Mouse (Mus musculus) urinary bladder, postnatal 25 days (tissue): Measurements from ENCODE around the gene Zic5.
"Not testable (repeated sequence)": the region's sequence is repeated elsewhere in the genome, so short reads cannot be mapped to it uniquely, and the experiment has no call there.

Source experiments
- DNase-seq: peaks from one replicate; pipeline ENCODE4 v3.0.0; 2022; ENCODE audit warnings: low spot score

The Zic5 gene

DNA sequence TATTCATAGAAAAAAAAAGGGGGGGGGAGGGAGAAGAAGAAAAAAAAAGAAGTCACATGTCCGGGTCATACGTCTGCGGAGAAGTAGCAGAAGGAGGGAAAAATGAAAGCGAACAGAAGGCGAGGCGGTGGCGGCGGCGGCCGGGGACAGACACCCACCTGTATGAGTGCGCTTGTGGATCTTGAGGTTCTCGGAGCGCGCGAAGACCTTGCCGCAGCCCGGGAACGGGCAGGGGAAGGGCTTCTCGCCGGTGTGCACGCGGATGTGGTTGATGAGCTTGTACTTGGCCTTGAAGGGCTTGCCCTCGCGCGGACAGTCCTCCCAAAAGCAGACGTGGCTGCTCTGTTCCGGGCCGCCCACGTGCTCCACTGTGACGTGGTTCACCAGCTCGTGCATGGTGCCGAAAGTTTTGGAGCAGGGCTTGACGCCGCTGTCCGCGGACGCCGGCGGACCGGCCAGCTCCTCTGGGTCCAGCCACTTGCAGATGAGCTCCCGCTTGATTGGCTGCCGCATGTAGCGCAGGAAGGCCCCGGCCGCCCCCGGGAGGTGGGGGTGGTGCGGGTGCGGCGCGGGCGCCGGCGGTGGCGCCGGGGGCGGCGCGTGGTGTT, 1.6 kb downstream of the Zic5 start:
- DNase-seq, result not testable (repeated sequence)

DNA sequence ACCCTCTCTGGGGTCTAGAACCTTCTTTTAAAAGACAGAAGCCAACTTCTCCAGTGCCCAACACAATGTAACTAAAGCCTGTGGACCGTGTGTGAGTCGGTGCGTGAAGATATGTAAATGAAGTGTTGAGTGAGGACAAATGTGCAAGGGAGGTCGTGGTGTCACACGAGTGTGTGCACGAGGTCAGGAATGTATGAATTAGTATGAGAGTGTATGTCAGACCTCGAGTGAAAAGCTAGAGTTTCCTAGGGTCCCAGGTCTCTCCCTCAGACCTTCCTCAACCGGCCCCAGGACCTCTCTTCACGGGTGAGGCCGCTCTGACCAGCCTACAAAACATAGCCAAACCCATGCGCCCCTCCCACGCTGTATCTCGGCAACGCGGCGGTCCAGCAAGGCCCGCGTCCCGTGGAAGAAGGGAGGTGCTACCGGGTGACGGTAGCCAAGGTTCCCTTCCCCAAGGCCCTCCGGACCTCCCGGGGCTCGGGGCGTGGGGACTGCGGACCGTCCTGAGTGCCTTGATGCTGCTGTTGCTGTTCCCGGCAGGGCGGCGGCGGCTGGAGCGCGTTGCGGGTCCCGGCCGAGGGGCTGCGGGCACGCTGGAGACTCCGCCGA, 2.3 kb downstream of the Zic5 start:
- no peak for DNase-seq

DNA sequence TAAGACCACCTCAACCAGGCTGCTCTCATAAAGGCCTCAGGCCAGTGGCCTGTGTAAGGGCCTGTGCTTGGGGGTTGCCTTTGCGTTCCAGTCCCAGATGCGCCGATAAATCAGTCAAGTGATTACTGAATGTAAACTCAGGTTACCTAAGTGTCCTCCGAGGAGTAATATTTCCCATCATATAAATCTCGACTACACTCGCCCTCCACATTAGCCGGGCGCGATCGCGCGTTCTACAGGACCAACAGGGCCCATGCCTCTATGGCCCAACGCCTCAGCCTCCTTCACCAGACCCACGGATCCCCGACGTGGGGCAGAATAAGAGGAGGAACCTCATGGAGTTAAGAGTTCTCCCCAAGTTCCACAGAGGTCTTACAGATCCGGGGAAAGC, 2.8 kb downstream of the Zic5 start:
- no peak for DNase-seq

- no peak for DNase-seq
These were observed 3.5 kb downstream of the Zic5 start for GRCm38 (mm10) chr14:122461966-122462365.

DNA sequence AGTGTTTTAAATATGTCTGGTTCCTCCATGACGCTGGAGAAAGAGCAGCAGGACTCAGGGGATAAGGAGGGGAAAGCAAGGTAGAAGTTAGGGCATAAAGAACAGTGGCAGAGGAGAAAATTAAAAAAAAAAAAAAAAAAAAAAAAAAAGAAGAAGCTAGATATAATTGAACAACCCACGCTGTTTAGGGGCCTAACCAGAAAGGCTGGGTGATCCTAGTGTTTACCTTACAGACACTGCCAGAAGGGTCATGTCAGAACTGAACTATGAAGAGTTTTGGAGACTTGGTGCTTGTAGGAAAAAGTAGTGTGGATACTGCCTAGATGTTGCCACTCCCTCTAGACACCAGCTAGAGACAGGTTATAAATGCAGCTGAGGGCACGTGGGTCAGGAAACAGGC, 4.0 kb downstream of the Zic5 start:
- DNase-seq, result no peak

GRCm38 (mm10) chr14:122460226-122460625, 5.3 kb downstream of the Zic5 start:
- DNase-seq, result no peak

DNA sequence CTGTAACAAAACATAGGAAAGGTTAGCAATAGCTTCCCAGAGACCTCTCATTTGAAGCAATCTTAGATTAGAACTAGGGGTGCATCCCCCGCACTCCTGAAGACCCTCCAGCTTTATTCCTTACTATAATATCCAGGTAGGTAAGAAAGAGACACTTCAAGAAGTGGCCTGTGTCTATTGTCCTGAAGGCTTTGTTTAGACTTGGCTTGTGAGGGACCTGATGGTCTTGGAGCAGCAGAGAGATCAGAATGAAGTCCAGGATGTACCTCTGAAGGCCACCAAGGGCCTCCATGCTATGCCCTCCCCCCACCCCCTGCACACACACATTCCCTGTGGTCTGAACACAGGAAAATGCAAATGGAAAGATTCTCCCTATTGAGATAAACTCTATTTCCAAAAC, 5.7 kb downstream of the Zic5 start:
- no peak for DNase-seq

GRCm38 (mm10) chr14:122459332-122459731, 6.1 kb downstream of the Zic5 start:
- DNase-seq, result not testable (repeated sequence)

DNA sequence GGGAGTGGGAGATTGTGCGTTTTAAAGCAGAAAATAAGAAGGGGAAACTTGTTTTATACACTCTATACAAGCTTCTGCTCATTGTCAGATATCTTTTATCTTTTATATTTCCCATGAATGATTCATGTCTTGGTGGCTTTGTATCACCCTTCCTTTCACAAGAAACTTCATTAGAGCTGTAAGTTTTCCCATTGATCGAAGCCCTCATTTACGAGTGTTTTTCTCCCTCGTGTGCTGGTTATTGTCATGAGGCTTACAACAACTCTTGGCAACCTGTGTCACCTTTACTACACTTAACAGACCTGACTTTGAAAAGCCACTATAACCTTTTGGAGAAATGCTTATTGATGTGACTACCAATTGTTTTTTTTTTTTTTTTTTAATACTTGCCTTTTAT, 9.9 kb downstream of the Zic5 start:
- no peak for DNase-seq

DNA sequence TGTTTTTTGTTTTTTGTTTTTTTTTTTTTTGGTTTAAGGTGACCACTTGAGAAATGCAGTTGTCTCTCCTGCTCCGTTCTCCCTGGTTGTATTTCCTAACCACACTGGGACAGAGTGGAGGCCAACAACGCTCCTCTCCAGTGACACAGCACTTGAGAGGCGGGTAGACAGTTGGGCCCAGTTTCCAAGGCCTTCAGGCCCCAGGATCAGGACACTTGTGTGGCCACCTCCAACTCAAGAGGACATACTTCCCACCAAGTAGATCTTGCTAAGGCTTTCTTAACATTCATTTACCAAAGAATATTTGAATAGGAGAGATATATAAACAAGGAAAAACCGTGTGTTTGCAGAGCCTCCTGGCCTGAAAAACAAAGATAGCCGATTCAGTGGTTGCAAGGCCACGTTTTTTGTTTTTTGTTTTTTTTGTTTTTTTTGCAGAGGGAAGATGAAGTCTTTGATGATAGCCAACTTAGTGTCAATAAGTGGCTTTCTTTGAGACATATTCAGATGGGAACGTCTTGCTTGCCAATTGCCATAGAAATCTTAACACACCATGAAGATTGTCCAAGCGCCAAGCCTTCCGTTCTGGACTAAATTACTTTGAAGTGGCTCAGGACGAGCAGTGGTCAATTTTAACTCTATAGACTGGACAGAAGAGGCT, 10.4 kb downstream of the Zic5 start:
- DNase-seq, result no peak

DNA sequence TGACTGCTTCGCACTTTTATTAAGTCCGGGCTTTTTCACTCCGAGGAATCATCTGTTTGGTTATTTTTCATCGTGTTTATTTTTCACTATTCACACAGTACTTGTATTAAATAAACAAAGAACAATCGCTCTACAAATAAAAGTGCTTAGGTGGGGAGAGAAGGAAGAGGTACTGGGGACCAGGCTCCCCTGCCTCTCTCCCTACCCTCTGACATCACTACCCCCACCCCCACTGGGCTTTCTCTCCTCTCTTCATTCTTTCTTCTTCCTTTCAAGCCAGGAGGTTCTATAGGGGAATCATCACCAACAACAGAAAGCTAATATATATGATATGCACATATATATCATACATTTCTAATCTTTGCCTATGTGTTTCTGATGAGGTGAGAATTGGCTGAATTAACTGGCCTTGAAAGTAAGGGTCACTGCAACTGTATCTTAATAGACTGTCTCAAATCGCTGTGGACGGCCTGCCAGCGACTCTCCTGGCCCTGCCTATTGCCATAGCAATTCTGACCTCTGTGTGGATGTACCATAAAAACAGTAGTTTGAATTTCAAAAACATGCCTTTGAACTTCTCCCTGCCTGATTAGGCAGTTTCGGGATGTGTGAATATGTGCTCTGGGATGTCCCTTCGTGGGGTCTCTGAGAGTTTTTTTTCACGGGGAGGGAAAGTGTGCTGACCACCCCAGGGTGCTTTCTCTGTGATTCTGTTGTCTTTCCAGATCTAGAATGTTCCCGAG, 11.3 kb downstream of the Zic5 start:
- DNase-seq, result no peak

GRCm38 (mm10) chr14:122453388-122453995, 12.0 kb downstream of the Zic5 start:
- no peak for DNase-seq

DNA sequence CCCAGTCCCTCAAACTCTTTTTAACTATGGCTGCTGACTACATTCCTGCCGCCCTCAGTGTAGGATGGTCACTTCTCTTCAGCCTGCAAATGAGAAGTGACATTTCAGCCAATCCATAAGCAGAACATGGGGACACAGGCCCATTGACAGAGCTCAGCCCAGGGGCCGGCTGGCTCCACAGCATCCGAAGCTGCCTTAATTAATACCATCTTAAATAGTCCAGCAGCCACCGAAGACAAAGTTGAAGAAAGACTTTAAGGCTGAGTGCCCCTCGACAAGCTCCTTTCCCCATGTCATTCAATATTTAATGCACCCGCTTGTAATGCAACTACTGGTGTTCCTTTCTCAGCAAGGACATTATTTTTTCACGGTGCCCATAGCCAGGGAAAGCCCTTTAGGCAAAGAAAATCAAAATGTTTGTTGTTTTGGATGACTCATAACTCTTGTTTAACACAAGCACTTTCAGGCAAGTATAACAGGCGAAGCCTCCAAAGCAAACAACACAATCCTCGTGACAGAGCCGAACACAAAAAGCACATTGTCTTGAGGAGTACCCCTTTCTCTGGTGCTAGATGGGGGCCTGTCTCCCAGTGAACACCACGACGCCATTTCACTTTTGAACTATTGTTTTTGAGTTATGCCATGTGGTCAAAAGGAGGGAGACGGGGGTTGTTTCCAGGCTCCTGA, 12.6 kb downstream of the Zic5 start:
- DNase-seq, result no peak

DNA sequence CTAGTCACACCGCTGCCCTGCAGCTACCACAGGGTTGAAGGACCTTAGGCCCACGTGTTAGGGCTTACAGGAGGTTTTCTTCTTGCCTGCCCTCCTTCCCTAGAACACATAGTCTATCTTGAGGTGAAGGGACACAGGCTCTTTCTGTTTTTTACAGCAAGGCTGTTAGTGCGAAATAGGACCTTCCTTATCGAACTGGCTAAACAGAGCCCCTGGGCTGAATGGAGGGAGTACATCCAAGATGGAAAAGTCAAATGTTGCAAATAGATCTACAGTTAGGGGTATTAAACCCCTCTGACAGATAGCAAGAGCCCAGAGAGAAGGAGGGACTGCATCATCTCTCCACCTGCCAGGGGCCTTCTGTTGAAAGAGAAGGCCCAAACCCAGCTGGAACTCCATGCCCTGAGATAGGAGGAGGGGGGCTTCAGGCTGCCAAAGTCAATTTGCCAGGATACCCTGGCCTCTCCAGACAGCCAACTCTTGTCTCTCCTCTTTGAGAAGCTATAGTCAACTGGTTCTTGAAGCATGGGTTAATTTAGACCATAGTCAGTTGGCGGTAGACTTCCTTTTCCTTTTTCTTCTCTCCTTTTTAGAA, 13.8 kb downstream of the Zic5 start:
- no peak for DNase-seq

- DNase-seq, result no peak
These were observed 14.7 kb downstream of the Zic5 start, which contains the start of gene Gm5089 for GRCm38 (mm10) chr14:122450496-122451382. Gm5089 (minus strand) TSS chr14:122451115.

DNA sequence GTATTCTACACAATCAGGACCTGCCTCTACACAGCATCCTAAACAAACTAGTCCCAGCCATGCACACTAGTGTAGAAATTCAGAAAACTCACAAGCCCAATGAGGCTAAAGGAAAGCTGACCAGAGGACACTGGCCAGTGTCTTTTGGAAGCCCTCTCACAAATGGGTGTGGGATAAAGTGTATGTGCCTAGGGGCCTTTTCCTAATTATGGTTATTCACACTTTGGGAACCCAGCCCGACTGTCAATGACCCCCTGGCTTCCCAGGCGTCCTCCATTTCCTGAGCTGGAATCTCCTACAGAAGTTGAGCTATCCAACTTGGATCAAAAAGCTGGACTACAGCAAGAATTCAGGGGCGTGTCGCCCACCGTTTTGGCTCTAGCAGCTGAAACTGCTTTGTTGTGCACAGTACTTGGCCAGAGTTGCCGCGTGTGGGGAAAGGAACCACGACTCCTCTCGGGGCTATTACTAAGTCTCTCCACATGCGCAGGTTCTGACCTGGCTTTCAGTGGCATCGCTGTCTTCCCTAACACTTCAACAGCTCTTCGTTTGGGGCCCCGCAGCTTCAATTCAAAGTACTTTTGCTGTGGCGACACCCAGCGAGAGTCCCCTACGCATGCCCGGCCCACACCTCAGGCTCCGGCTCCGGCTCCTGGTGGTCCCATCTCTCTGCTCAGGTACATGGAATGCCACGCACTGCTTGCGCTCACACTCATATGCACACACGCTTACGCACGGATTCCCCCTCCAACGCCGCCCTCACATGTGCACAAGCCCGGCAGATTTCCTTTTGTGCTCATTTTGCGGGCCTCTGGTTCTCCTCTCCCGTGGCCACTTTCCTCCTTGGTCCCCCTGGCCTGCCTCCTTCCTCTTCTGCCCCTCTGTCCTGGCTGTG, 15.6 kb downstream of the Zic5 start:
- DNase-seq, result no peak

GRCm38 (mm10) chr14:122436850-122437249, 28.6 kb downstream of the Zic5 start:
- DNase-seq, result no peak

- no peak for DNase-seq
These were observed 31.4 kb downstream of the Zic5 start for GRCm38 (mm10) chr14:122434039-122434438.

DNA sequence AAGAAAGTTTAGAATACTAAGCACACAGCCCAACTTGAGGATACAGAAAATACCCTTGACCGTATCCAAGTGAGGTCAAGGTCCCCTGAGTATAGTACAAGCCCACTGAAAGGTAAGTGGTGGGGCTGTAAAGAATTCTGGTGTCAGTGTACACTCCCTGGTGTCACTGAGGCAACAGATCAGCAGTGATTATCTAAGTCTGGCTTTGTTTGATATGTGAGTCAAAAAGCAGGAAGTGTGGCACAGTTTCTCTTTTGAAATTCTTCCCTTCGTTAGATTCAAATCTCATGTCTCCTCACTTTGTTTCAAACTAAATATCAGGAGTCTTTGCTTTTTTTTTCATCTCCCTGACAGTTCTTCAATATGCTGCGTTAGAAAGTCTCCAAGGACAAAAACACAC, 32.9 kb downstream of the Zic5 start:
- no peak for DNase-seq
